Mouse (Mus musculus) left cerebral cortex, postnatal 10 days (tissue): ENCODE data around the gene Tmem33. TPM values are rescaled to one million over a fixed set of nuclear protein-coding genes. Genes with fewer than 3 reads are reported as not detected.

Experiments used
- DNase-seq, 2 experiments: peaks; one replicate each; pipeline ENCODE4 v3.0.0; 2021 to 2022; ENCODE audit warnings: low spot score in 2 of 2, mixed read lengths in 1 of 2; ENCODE audit errors: extremely low spot score in 1 of 2
- intact Hi-C: fragments of 180-260 bp; cut with DNase I; formaldehyde crosslinking; loops from one replicate; pipeline ENCODE4 v1.15.1; 2025
- total RNA-seq, 2 experiments: library from RNA; stranded (reverse); gene quantifications; 2 replicates each; pipeline ENCODE4 v1.2.3; 2021

The Tmem33 gene
- total RNA-seq, 2 experiments from 2014 or later, result 74.9 to 81.3 TPM

- DNase-seq, result no peak
- intact Hi-C loops, result no loop called here
Observed at GRCm38 (mm10) chr5:67243231-67243630, 17.1 kb upstream of the Tmem33 start.

GRCm38 (mm10) chr5:67252261-67252660 lies 8.1 kb upstream of the Tmem33 start:
- no peak for DNase-seq
- intact Hi-C loops, result no loop called here

GRCm38 (mm10) chr5:67255664-67256063 lies 4.7 kb upstream of the Tmem33 start:
- intact Hi-C loops, result no loop called here
- DNase-seq, result no peak

GRCm38 (mm10) chr5:67258473-67258872 lies 1.9 kb upstream of the Tmem33 start:
- intact Hi-C loops, result no loop called here
- no peak for DNase-seq

- no peak for DNase-seq
- intact Hi-C loops, result no loop called here
Observed at GRCm38 (mm10) chr5:67260159-67260530, 220 bp upstream of the Tmem33 start.

- intact Hi-C loops, result no loop called here
- DNase-seq, result no peak
Observed at GRCm38 (mm10) chr5:67262964-67263363, 2.6 kb downstream of the Tmem33 start.

- intact Hi-C loops, result no loop called here
- DNase-seq, result no peak
Observed at GRCm38 (mm10) chr5:67266106-67266505, 5.7 kb downstream of the Tmem33 start.

GRCm38 (mm10) chr5:67269309-67269708 lies 8.9 kb downstream of the Tmem33 start:
- intact Hi-C loops, result no loop called here
- DNase-seq, result no peak

GRCm38 (mm10) chr5:67279407-67279806 lies 19.0 kb downstream of the Tmem33 start:
- no peak for DNase-seq
- intact Hi-C loops, result no loop called here

- intact Hi-C loops, result no loop called here
- DNase-seq, result no peak
Observed at GRCm38 (mm10) chr5:67279840-67280239, 19.5 kb downstream of the Tmem33 start.

- intact Hi-C loops, result no loop called here
Observed at GRCm38 (mm10) chr5:67280400-67280799, 20.0 kb downstream of the Tmem33 start.

GRCm38 (mm10) chr5:67295029-67295428 lies 34.7 kb downstream of the Tmem33 start:
- intact Hi-C loops, result no loop called here

More at GRCm38 (mm10) chr5:67280400-67280799, 20.0 kb downstream of the Tmem33 start:
- no peak for DNase-seq

GRCm38 (mm10) chr5:67295682-67296081 lies 35.3 kb downstream of the Tmem33 start:
- intact Hi-C loops, result no loop called here
- no peak for DNase-seq

More at GRCm38 (mm10) chr5:67295029-67295428, 34.7 kb downstream of the Tmem33 start:
- no peak for DNase-seq

- intact Hi-C loops, result no loop called here
- no peak for DNase-seq
Observed at GRCm38 (mm10) chr5:67296171-67296570, 35.8 kb downstream of the Tmem33 start.

GRCm38 (mm10) chr5:67297026-67297813 lies 36.9 kb downstream of the Tmem33 start:
- intact Hi-C loops, result no loop called here
- DNase-seq, result no peak

GRCm38 (mm10) chr5:67299847-67300412 lies 39.6 kb downstream of the Tmem33 start:
- intact Hi-C loops, result no loop called here
- no peak for DNase-seq

GRCm38 (mm10) chr5:67300926-67301597 lies 40.7 kb downstream of the Tmem33 start:
- intact Hi-C loops, result no loop called here
- no peak for DNase-seq

GRCm38 (mm10) chr5:67301722-67302331 lies 41.5 kb downstream of the Tmem33 start:
- intact Hi-C loops, result no loop called here
- no peak for DNase-seq

- no peak for DNase-seq
- intact Hi-C loops, result no loop called here
Observed at GRCm38 (mm10) chr5:67303816-67304215, 43.5 kb downstream of the Tmem33 start.
